Mouse (Mus musculus): ENCODE data around the gene Ess2.

GRCm38 (mm10) chr16:17871248-17871647 lies 39.9 kb downstream of the Ess2 start:
- TF ChIP-seq CTCF (IDR thresholded peaks at IDR 0.05; ENCODE audit: borderline replicate concordance, control insufficient read depth, extremely low read depth, insufficient read depth, low read length, poor library complexity) (no peak), POLR2A (IDR thresholded peaks at IDR 0.05; ENCODE audit: control insufficient read depth, extremely low read depth, insufficient read depth, low read length, poor library complexity) (no peak)
